Mouse (Mus musculus): Measurements from ENCODE around the gene Rnd3. TPM values are rescaled to one million over a fixed set of nuclear protein-coding genes. Genes with fewer than 3 reads are reported as not detected.

Rnd3 gene
- total and polyA plus RNA-seq, 3 experiments, result not detected

GRCm38 (mm10) chr2:51175276-51175675 is 26.4 kb upstream of the Rnd3 start:
- Histone ChIP-seq H3K79me2 (ENCODE audit: control insufficient read depth, insufficient read depth, low read length, poor library complexity) (no peaks in the 10 kb centered on the region), H3K4me1 (ENCODE audit: control insufficient read depth in 1 of 2, insufficient read depth in 2 of 2, low read length in 2 of 2) (no peaks in the 10 kb centered on the region), H3K27ac (ENCODE audit: control insufficient read depth, low read depth, low read length) (no peak overlapping the region), H3K36me3 (ENCODE audit: control insufficient read depth in 1 of 2, insufficient read depth in 2 of 2, low read length in 2 of 2) (no peaks in the 10 kb centered on the region), H3K9ac (ENCODE audit: control insufficient read depth, low read depth, low read length, poor library complexity, severe bottlenecking) (no peak overlapping the region), H3K9me3 (replicated peaks; ENCODE audit: insufficient read depth, low read length) (no peaks in the 10 kb centered on the region), H3K4me3 (ENCODE audit: control insufficient read depth in 1 of 2, insufficient read depth in 1 of 2, low read depth in 2 of 2, low read length in 2 of 2) (no peak overlapping the region), H3K27me3 (ENCODE audit: control insufficient read depth in 1 of 2, insufficient read depth in 2 of 2, low read length in 2 of 2) (no peaks in the 10 kb centered on the region)
- no peak for DNase-seq (ENCODE audit: low read depth, low spot score)
- TF ChIP-seq EP300 (IDR thresholded peaks at IDR 0.05; ENCODE audit: low read depth in 1 of 2, low read length in 2 of 2) (no peak), RCOR1 (IDR thresholded peaks at IDR 0.05; ENCODE audit: low read depth, low read length) (no peak), MXI1 (IDR thresholded peaks at IDR 0.05; ENCODE audit: low read depth, low read length) (no peak), CHD2 (IDR thresholded peaks at IDR 0.05; ENCODE audit: low read length) (no peak), USF1 (IDR thresholded peaks at IDR 0.05; ENCODE audit: low read depth, low read length) (no peak), POLR2AphosphoS2 (IDR thresholded peaks at IDR 0.05; ENCODE audit: low read length) (no peak), ZKSCAN1 (IDR thresholded peaks at IDR 0.05; ENCODE audit: low read depth, low read length) (no peak), SMC3 (IDR thresholded peaks at IDR 0.05; ENCODE audit: low read depth, low read length) (no peak), UBTF (IDR thresholded peaks at IDR 0.05; ENCODE audit: borderline replicate concordance, insufficient read depth, low read depth, low read length) (no peak)

GRCm38 (mm10) chr2:51161110-51161509 is 12.2 kb upstream of the Rnd3 start:
- no peak overlapping the region for H3K9ac ChIP-seq (ENCODE audit: control insufficient read depth, low read depth, low read length, poor library complexity, severe bottlenecking)
- H3K9me3 ChIP-seq (replicated peaks; ENCODE audit: insufficient read depth, low read length), result no peaks in the 10 kb centered on the region
- no peaks in the 10 kb centered on the region for H3K79me2 ChIP-seq (ENCODE audit: control insufficient read depth, insufficient read depth, low read length, poor library complexity)
- H3K27ac ChIP-seq (ENCODE audit: control insufficient read depth, low read depth, low read length), result no peak overlapping the region
- no peak overlapping the region for H3K4me3 ChIP-seq (ENCODE audit: control insufficient read depth in 1 of 2, insufficient read depth in 1 of 2, low read depth in 2 of 2, low read length in 2 of 2)
- DNase-seq (ENCODE audit: low read depth, low spot score), result no peak
- H3K27me3 ChIP-seq (ENCODE audit: control insufficient read depth in 1 of 2, insufficient read depth in 2 of 2, low read length in 2 of 2), result no peaks in the 10 kb centered on the region
- TF ChIP-seq MAFK (IDR thresholded peaks at IDR 0.05; ENCODE audit: borderline replicate concordance, low read depth, low read length), result no peak
- TF ChIP-seq JUND (IDR thresholded peaks at IDR 0.05; ENCODE audit: low read depth, low read length), result no peak
- no peak for TF ChIP-seq GATA1 (IDR thresholded peaks at IDR 0.05; ENCODE audit: low read depth, low read length)
- TF ChIP-seq KAT2A (conservative IDR thresholded peaks at IDR 0.05; ENCODE audit: low read depth, low read length), result no peak
- no peak for TF ChIP-seq POLR2A (IDR thresholded peaks at IDR 0.05; ENCODE audit: control insufficient read depth in 1 of 2, insufficient read depth in 1 of 2, low read depth in 1 of 2, low read length in 2 of 2, poor library complexity in 1 of 2)
- TF ChIP-seq TBP (IDR thresholded peaks at IDR 0.05; ENCODE audit: low read depth, low read length), result no peak
- TF ChIP-seq ZC3H11A (IDR thresholded peaks at IDR 0.05; ENCODE audit: low read depth, low read length), result no peak
- no peak for TF ChIP-seq MEF2A (IDR thresholded peaks at IDR 0.05; ENCODE audit: extremely low read depth, insufficient replicate concordance, low read depth, low read length, poor library complexity, severe bottlenecking)
- TF ChIP-seq GABPA (IDR thresholded peaks at IDR 0.05; ENCODE audit: low read depth, low read length), result no peak
- TF ChIP-seq ZKSCAN1 (IDR thresholded peaks at IDR 0.05; ENCODE audit: low read depth, low read length), result no peak
- no peaks in the 10 kb centered on the region for H3K36me3 ChIP-seq (ENCODE audit: control insufficient read depth in 1 of 2, insufficient read depth in 2 of 2, low read length in 2 of 2)
- no peaks in the 10 kb centered on the region for H3K4me1 ChIP-seq (ENCODE audit: control insufficient read depth in 1 of 2, insufficient read depth in 2 of 2, low read length in 2 of 2)
